Mouse (Mus musculus): ENCODE measurements around the gene Hsd11b1.

GRCm38 (mm10) chr1:193265734-193266133 lies 1.9 kb upstream of the Hsd11b1 start:
- no peak for TF ChIP-seq CTCF (IDR thresholded peaks at IDR 0.05; ENCODE audit: borderline replicate concordance, insufficient read depth, low read length)
- TF ChIP-seq POLR2A (IDR thresholded peaks at IDR 0.05; ENCODE audit: low read depth, low read length): no peak
